Mouse (Mus musculus): Measurements from ENCODE around the gene Otub1. TPM values are rescaled to one million over a fixed set of nuclear protein-coding genes. Genes with fewer than 3 reads are reported as not detected.

The Otub1 gene
- 230 and 248 TPM in 2 replicates for polyA plus RNA-seq (2016; fragmentation: Nextera tagmentation; extraction: Ambion mirVana)

DNA sequence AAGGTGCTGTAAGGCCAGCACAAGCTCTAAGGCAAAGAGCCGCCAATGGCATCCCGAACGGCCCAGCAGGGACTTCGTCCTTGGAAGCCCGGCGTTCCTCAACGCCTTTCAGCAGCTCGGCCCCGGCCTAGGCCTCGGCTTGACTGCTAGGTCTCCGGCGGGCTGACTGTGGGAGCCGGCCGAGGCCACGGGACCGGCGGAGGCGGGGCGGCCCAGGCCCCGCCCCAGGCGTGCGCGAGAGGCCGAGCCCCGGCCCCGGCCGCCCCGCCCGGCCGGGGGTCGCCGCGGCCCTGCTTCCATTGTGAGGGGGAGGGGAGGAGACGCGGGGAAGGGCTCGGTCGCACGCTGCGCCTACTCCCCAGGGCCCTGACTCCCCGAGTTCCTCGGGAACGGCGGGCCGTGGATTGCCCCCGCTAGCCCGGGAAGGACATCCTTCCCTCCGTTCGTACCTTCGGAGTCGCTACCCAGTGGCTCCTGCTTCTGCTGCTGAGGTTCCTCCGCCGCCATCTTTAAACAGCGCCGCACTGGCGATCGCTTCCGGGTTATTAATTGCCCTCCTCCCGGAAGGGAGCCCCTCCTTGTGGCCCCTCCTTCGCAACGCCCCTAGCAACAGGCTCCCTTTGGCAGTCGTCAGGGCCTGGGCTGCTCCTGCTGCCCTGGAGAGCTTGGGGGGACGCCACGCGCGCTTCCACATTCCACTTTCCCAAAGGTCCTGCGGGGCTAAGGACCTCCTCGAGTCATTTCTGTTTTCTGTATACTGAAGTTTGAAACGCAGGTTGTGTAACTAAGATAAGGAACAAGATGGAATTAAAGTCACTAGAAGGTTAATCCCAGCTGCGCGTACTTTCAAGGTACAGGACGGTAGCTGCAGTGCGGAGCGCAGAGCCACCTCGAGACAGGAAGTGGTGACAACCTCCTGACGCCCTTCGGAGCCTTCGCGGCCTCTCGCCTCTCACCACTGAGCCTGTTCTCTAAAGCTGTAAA lies at the start of gene Otub1:
Gene Otub1 (minus strand): TSS at position 564 of the 984 bp plus-strand sequence.
- Histone ChIP-seq H3K27ac (replicated peaks) (peak within 1 kb of the TSS; percentile 98), H3K4me2 (replicated peaks) (peak within 1 kb of the TSS; percentile 79), H3K9ac (replicated peaks) (peak within 1 kb of the TSS; percentile 85), H3K4me3 (peak within 1 kb of the TSS; percentile 84), H3K27me3 (no peaks in the 10 kb centered on the region), H3K36me3 (peaks cover 31% of the 10 kb centered on the region), H3K9me3 (no peaks in the 10 kb centered on the region), H3K4me1 (peaks cover 32% of the 10 kb centered on the region)
- peak; percentile 98 for ATAC-seq (ENCODE audit: low FRiP score, low read depth)
- under 1% methylated on average over 76 of the region's 79 CpGs for WGBS

- no peak overlapping the region for H3K9ac ChIP-seq (replicated peaks)
- 85% methylated on average over 3 of the region's 3 CpGs for WGBS
- H3K27ac ChIP-seq (replicated peaks) = no peak overlapping the region
- H3K4me1 ChIP-seq = peaks cover 5% of the 10 kb centered on the region; the same call in 1 of the 2 replicates
- H3K4me3 ChIP-seq = no peak overlapping the region
- no peak for ATAC-seq (ENCODE audit: low FRiP score, low read depth)
- H3K4me2 ChIP-seq (replicated peaks) = no peak overlapping the region
- H3K36me3 ChIP-seq = no peaks in the 10 kb centered on the region
- no peaks in the 10 kb centered on the region for H3K9me3 ChIP-seq
- peaks cover 21% of the 10 kb centered on the region for H3K27me3 ChIP-seq
Measured at GRCm38 (mm10) chr19:7246021-7246420, 39.9 kb upstream of the Otub1 start.

- peak within 1 kb of the TSS; percentile 83 for H3K27ac ChIP-seq (replicated peaks)
- ATAC-seq (ENCODE audit: low FRiP score, low read depth) = peak; percentile 97
- peaks cover 29% of the 10 kb centered on the region for H3K4me1 ChIP-seq
- H3K9ac ChIP-seq (replicated peaks) = peak within 1 kb of the TSS; percentile 88
- peak within 1 kb of the TSS; percentile 60 for H3K4me3 ChIP-seq
- H3K4me2 ChIP-seq (replicated peaks) = peak within 1 kb of the TSS; percentile 87
- H3K9me3 ChIP-seq = no peaks in the 10 kb centered on the region
- under 1% methylated on average over 73 of the region's 80 CpGs for WGBS
- peaks cover 21% of the 10 kb centered on the region for H3K27me3 ChIP-seq
- H3K36me3 ChIP-seq = no peaks in the 10 kb centered on the region
Measured at GRCm38 (mm10) chr19:7240782-7241690, 34.9 kb upstream of the Otub1 start, which contains the start of gene Naa40. TSS of gene Naa40 (minus strand) at chr19:7241183.

DNA sequence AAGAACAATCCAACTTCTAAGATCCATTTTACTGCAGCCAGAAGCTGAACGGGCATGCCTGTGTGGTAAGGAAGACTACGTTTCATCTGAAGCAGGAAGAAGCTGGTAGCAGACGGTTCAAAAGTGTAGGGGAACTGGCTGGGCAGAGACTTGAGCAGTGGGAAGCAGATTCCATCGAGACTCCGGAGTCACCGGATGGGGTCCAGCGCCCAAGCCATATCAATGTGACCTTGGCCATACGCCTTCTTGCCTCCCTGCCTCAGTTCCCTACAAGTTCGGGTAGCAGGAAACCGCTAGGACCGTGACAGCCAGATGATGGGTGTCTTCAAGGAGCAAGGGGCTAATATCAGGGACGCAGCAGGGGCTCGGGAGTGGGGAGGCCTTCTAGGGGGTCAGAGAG lies 34.2 kb upstream of the Otub1 start:
- no peak for ATAC-seq (ENCODE audit: low FRiP score, low read depth)

GRCm38 (mm10) chr19:7239574-7239973 lies 33.5 kb upstream of the Otub1 start:
- Histone ChIP-seq H3K36me3 (0 out of 2 replicates have a peak, but pooled peaks cover under 1% of the 10 kb centered on the region), H3K4me1 (peaks cover 29% of the 10 kb centered on the region), H3K27ac (replicated peaks) (no peak overlapping the region), H3K9me3 (no peaks in the 10 kb centered on the region), H3K4me3 (peak overlapping the region; percentile 60), H3K4me2 (replicated peaks) (peak overlapping the region; percentile 87), H3K9ac (replicated peaks) (peak overlapping the region; percentile 88; the same call in 1 of the 2 replicates), H3K27me3 (peaks cover 21% of the 10 kb centered on the region)
- no peak for ATAC-seq (ENCODE audit: low FRiP score, low read depth)
- 94% methylated on average over 3 of the region's 3 CpGs for WGBS

More for the DNA sequence above, 34.2 kb upstream of the Otub1 start:
- H3K4me1 ChIP-seq = peaks cover 29% of the 10 kb centered on the region
- H3K9me3 ChIP-seq = no peaks in the 10 kb centered on the region
- H3K27ac ChIP-seq (replicated peaks) = peak overlapping the region; percentile 83; the same call in 1 of the 2 replicates
- H3K4me2 ChIP-seq (replicated peaks) = peak overlapping the region; percentile 87
- H3K4me3 ChIP-seq = peak overlapping the region; percentile 60
- peak overlapping the region; percentile 88 for H3K9ac ChIP-seq (replicated peaks)
- 4% methylated on average over 13 of the region's 13 CpGs for WGBS
- peaks cover 21% of the 10 kb centered on the region for H3K27me3 ChIP-seq
- H3K36me3 ChIP-seq = no peaks in the 10 kb centered on the region

DNA sequence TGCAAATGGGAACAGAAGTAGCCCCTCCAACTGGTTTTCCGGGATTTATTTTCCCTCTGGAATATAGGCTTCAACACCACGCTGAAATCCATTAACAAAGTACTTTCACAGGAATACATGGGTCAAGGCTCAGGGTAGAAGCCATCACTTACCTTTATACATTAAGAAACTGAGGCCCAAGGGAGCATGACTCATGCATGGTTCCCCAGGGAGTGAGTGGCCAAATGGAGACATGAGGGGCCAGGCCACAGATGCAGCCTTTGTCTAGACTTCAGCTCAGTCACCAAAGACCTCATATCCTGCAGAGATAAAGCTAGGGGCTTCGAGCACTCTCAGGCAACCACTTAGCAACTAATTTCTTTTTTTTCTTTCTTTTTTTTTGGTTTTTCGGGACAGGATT lies 30.6 kb upstream of the Otub1 start:
- H3K9ac ChIP-seq (replicated peaks) = no peak overlapping the region

DNA sequence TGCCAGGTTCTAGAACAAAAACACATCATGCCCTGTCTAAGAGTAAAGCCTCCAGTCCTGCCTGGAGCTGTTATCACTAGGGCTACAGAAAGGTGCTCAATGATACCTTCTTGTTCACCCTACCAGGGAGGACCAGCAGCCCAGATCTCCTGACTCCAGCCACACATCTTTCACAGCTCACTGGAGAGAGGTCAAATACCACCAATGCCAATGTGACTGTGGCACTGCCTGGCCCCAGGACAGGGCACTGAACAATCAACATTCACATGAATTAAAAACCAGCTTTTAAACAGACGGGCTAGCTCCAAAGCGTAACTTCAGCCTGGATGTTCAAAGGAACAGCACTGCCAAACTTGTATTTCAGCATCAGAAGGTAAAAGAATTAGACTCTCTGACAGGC lies 29.9 kb upstream of the Otub1 start:
- no peak overlapping the region for H3K4me2 ChIP-seq (replicated peaks)
- ATAC-seq (ENCODE audit: low FRiP score, low read depth) = no peak
- no peak overlapping the region for H3K9ac ChIP-seq (replicated peaks)
- H3K27me3 ChIP-seq = no peaks in the 10 kb centered on the region
- peaks cover 24% of the 10 kb centered on the region for H3K4me1 ChIP-seq
- H3K9me3 ChIP-seq = no peaks in the 10 kb centered on the region
- no peak overlapping the region for H3K4me3 ChIP-seq
- H3K36me3 ChIP-seq = peaks cover 31% of the 10 kb centered on the region
- WGBS = 96% methylated on average over 2 of the region's 2 CpGs
- H3K27ac ChIP-seq (replicated peaks) = no peak overlapping the region

More for the DNA sequence above, 30.6 kb upstream of the Otub1 start:
- peaks cover under 1% of the 10 kb centered on the region; the same call in 1 of the 2 replicates for H3K27me3 ChIP-seq
- WGBS = 80% methylated on average over 4 of the region's 4 CpGs
- no peaks in the 10 kb centered on the region for H3K9me3 ChIP-seq
- no peak overlapping the region for H3K4me3 ChIP-seq
- no peak overlapping the region for H3K27ac ChIP-seq (replicated peaks)
- H3K36me3 ChIP-seq = peaks cover 23% of the 10 kb centered on the region
- H3K4me1 ChIP-seq = peaks cover 29% of the 10 kb centered on the region
- ATAC-seq (ENCODE audit: low FRiP score, low read depth) = no peak
- no peak overlapping the region for H3K4me2 ChIP-seq (replicated peaks)

DNA sequence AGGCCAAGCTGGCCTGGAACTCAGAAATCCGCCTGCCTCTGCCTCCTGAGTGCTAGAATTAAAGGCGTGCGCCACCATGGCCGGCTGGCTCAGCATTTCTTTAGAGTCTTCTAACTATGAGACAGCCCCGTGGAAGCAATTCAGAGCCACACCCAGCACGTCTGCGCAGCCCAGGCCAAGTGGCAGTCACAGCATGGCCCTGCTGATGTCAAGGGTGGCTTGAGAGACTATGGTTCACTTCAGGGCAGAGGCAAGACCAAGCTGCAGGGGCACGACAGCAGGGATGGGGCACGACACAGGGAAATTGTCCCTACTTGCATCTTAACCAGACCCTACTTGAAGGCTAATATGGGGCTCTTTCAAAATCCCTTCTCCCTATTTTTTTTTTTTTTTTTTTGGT lies 29.3 kb upstream of the Otub1 start:
- Histone ChIP-seq H3K4me2 (replicated peaks) (no peak overlapping the region), H3K9ac (replicated peaks) (no peak overlapping the region), H3K27me3 (no peaks in the 10 kb centered on the region), H3K4me1 (peaks cover 23% of the 10 kb centered on the region), H3K9me3 (no peaks in the 10 kb centered on the region), H3K36me3 (peaks cover 36% of the 10 kb centered on the region), H3K4me3 (no peak overlapping the region), H3K27ac (replicated peaks) (no peak overlapping the region)
- 91% methylated on average over 9 of the region's 9 CpGs for WGBS
- ATAC-seq (ENCODE audit: low FRiP score, low read depth) = no peak

GRCm38 (mm10) chr19:7234537-7235221 lies 28.6 kb upstream of the Otub1 start:
- Histone ChIP-seq H3K9ac (replicated peaks) (no peak overlapping the region), H3K4me1 (peaks cover 16% of the 10 kb centered on the region), H3K27me3 (no peaks in the 10 kb centered on the region), H3K9me3 (no peaks in the 10 kb centered on the region), H3K27ac (replicated peaks) (no peak overlapping the region), H3K4me2 (replicated peaks) (no peak overlapping the region), H3K4me3 (no peak overlapping the region), H3K36me3 (peaks cover 43% of the 10 kb centered on the region)
- peak; percentile 78 for ATAC-seq (ENCODE audit: low FRiP score, low read depth)
- WGBS = 55% methylated on average over 8 of the region's 8 CpGs

GRCm38 (mm10) chr19:7226511-7226914 lies 20.4 kb upstream of the Otub1 start:
- Histone ChIP-seq H3K4me1 (no peaks in the 10 kb centered on the region), H3K27ac (replicated peaks) (no peak overlapping the region), H3K4me3 (no peak overlapping the region), H3K27me3 (no peaks in the 10 kb centered on the region), H3K4me2 (replicated peaks) (no peak overlapping the region), H3K9ac (replicated peaks) (no peak overlapping the region), H3K36me3 (peaks cover 62% of the 10 kb centered on the region), H3K9me3 (no peaks in the 10 kb centered on the region)
- 86% methylated on average over 6 of the region's 6 CpGs for WGBS
- ATAC-seq (ENCODE audit: low FRiP score, low read depth) = no peak

- Histone ChIP-seq H3K27ac (replicated peaks) (no peak overlapping the region), H3K4me2 (replicated peaks) (no peak overlapping the region), H3K9me3 (no peaks in the 10 kb centered on the region), H3K27me3 (no peaks in the 10 kb centered on the region), H3K9ac (replicated peaks) (no peak overlapping the region), H3K4me3 (no peak overlapping the region), H3K36me3 (peaks cover 49% of the 10 kb centered on the region), H3K4me1 (no peaks in the 10 kb centered on the region)
- no peak for ATAC-seq (ENCODE audit: low FRiP score, low read depth)
- 87% methylated on average over 9 of the region's 9 CpGs for WGBS
Measured at GRCm38 (mm10) chr19:7225096-7225690, 19.1 kb upstream of the Otub1 start.

Data from midbrain, embryonic 12.5 days (tissue).